Mouse (Mus musculus) heart, postnatal 0 days (tissue): ENCODE data around the gene Zfp184.

Source experiments
- CTCF ChIP-seq: IDR thresholded peaks from 2 replicates; pipeline ENCODE4 v1.5.1; 2016; ENCODE audit warnings: antibody characterized with exemption, control low read depth, low read depth
- EP300 ChIP-seq: IDR thresholded peaks from 2 replicates; pipeline ENCODE4 v1.6.1; 2016; ENCODE audit warnings: antibody characterized with exemption, low read depth

DNA sequence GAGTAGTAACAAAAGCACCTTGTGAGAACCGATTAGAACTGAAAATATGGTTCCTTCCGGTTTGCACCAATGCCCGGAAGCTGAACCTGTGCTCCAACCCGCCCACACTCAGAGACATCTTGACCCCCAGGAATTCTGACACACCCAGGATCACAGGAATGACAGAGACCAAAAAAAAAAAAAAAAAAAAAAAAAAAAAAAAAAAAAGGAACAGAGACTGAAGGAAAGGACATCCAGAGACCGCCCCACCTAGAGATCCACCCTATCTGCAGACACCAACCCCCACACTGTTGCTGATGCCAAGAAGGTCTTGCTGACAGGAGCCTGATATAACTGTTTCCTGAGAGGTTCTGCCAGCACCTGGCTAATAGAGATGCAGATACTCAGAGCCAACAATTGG lies 47.7 kb downstream of the Zfp184 start:
- TF ChIP-seq CTCF (no peak), EP300 (no peak)
